Mouse (Mus musculus) kidney, embryonic 14.5 days (tissue): ENCODE data around the gene Plk5. TPM values are rescaled to one million over a fixed set of nuclear protein-coding genes. Genes with fewer than 3 reads are reported as not detected.
A peak's percentile ranks its signal among the peaks of the same experiment; 100 is the strongest.

Source experiments
- ATAC-seq: fragments of 200-750 bp; cut with Nextera tagmentation; 2 replicates; pipeline ENCODE4 v1.8.0; 2017; ENCODE audit warnings: moderate number of reproducible peaks, mild to moderate bottlenecking, moderate TSS enrichment, moderate library complexity; ENCODE audit not compliant: low FRiP score, low TSS enrichment
- H3K27ac ChIP-seq: fragments of 300-500 bp; sonication (generic); 2 replicates; pipeline ENCODE4 v1.5.1; 2014; ENCODE audit warnings: low read depth, mild to moderate bottlenecking, low read length, moderate library complexity, mixed read lengths
- H3K27me3 ChIP-seq: fragments of 300-500 bp; sonication (generic); 2 replicates; pipeline ENCODE4 v1.6.1; 2014; ENCODE audit warnings: mild to moderate bottlenecking, low read length; ENCODE audit not compliant: control insufficient read depth, insufficient read depth
- H3K36me3 ChIP-seq: fragments of 300-500 bp; sonication (generic); 2 replicates; pipeline ENCODE4 v1.6.1; 2014; ENCODE audit warnings: low read length, mixed read lengths; ENCODE audit not compliant: control insufficient read depth, insufficient read depth
- H3K4me1 ChIP-seq: fragments of 300-500 bp; sonication (generic); 2 replicates; pipeline ENCODE4 v1.6.1; 2014; ENCODE audit warnings: low read length, mixed read lengths; ENCODE audit not compliant: control insufficient read depth, insufficient read depth
- H3K4me2 ChIP-seq: fragments of 300-500 bp; sonication (generic); replicated peaks from 2 replicates; pipeline ENCODE4 v1.6.1; 2014; ENCODE audit warnings: low read depth, mild to moderate bottlenecking, low read length
- H3K4me3 ChIP-seq: fragments of 300-500 bp; sonication (generic); 2 replicates; pipeline ENCODE4 v1.5.1; 2014; ENCODE audit warnings: mild to moderate bottlenecking, low read length
- H3K9ac ChIP-seq: fragments of 300-500 bp; sonication (generic); 2 replicates; pipeline ENCODE4 v1.6.1; 2014; ENCODE audit warnings: low read depth, mild to moderate bottlenecking, low read length, moderate library complexity
- H3K9me3 ChIP-seq: fragments of 300-500 bp; sonication (generic); 2 replicates; pipeline ENCODE4 v1.6.1; 2016; ENCODE audit warnings: low read length; ENCODE audit not compliant: control insufficient read depth
- WGBS: fragments of 180-500 bp; shearing (Covaris S2); extraction: QIAGEN DNeasy Blood & Tissue Kit; methylation state at CpG from one replicate; pipeline ENCODE4 v1.1.7; 2014; 5-methylcytosine and 5-hydroxymethylcytosine counted together
- polyA plus RNA-seq: library from polyadenylated mRNA; unstranded; fragments of >200 nt; fragmentation: Nextera tagmentation; extraction: Ambion mirVana; gene quantifications from 2 replicates; pipeline ENCODE4 v1.2.1, GENCODE M21; 2014

The Plk5 gene
- polyA plus RNA-seq, 1 experiment from 2014 or later: 0.62 TPM

GRCm38 (mm10) chr10:80397524-80398173, 41.4 kb downstream of the Plk5 start:
- WGBS: 43% methylated on average over 8 of the region's 8 CpGs
- Histone ChIP-seq H3K4me3 (peak overlapping the region; percentile 77), H3K9ac (peak overlapping the region; percentile 98), H3K36me3 (peaks cover 59% of the 10 kb centered on the region), H3K4me2 (peak overlapping the region; percentile 59), H3K4me1 (peaks cover 19% of the 10 kb centered on the region), H3K27me3 (no peaks in the 10 kb centered on the region), H3K27ac (peak overlapping the region; percentile 100; the same call in 1 of the 2 replicates), H3K9me3 (no peaks in the 10 kb centered on the region)
- no peak for ATAC-seq

DNA sequence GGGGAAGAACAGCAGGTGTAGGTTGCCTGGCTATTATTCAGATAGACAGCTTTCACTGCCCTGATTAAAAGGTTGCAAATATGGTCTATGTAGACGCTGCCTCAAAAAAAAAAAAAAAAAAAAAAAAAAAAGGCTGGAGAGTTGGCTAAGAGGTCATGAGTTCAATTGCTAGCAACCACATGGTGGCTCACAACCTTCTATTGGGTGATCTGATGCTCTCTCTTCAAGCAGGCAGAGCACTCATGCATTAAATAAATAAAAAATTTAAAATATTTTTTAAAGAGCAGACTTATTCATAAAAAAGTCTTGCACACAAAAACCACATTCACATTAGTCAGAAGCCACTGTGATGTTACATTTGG, 41.9 kb downstream of the Plk5 start:
- Histone ChIP-seq H3K27ac (peak overlapping the region; percentile 100), H3K9ac (peak overlapping the region; percentile 98), H3K27me3 (no peaks in the 10 kb centered on the region), H3K4me3 (peak overlapping the region; percentile 77), H3K4me1 (peaks cover 19% of the 10 kb centered on the region), H3K36me3 (peaks cover 59% of the 10 kb centered on the region), H3K9me3 (no peaks in the 10 kb centered on the region), H3K4me2 (peak overlapping the region; percentile 59)
- no peak for ATAC-seq
- 0% methylated on average over 1 of the region's 1 CpGs for WGBS

DNA sequence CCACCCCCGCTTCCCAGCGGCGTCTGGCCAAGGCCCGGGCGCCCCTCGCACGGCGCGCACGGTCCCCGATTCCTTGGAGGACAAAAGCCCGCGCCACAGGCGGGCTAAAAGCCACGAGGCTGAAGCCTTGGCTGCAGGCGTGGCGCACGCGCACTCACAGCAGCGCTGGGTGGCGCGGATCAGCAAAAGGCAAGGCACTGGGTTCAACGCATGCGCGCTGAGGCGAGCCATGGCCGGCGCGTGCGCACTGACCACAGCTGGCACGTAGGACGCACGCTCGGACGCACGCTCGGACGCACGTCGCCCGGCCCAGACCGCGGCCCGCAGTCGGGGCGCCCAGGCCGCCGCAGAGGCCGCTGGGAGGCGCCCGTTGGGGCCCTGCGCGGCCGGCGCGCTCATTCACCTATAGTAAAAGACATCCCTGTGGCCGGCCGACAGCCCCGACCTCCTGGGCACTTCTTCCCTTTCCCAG, 42.5 kb downstream of the Plk5 start:
- Histone ChIP-seq H3K27ac (peak overlapping the region; percentile 100), H3K27me3 (no peaks in the 10 kb centered on the region), H3K9ac (peak overlapping the region; percentile 98), H3K36me3 (peaks cover 59% of the 10 kb centered on the region), H3K9me3 (no peaks in the 10 kb centered on the region), H3K4me1 (peaks cover 19% of the 10 kb centered on the region), H3K4me2 (peak overlapping the region; percentile 59), H3K4me3 (peak overlapping the region; percentile 77)
- ATAC-seq: peak; percentile 88
- WGBS: 0% methylated on average over 54 of the region's 59 CpGs

- peak; percentile 95 for ATAC-seq
- peak within 1 kb of the TSS; percentile 100 for H3K27ac ChIP-seq
- WGBS: under 1% methylated on average over 69 of the region's 82 CpGs
- H3K27me3 ChIP-seq: no peaks in the 10 kb centered on the region
- peaks cover 19% of the 10 kb centered on the region for H3K4me1 ChIP-seq
- peak within 1 kb of the TSS; percentile 77 for H3K4me3 ChIP-seq
- no peaks in the 10 kb centered on the region for H3K9me3 ChIP-seq
- peak within 1 kb of the TSS; percentile 98 for H3K9ac ChIP-seq
- peak within 1 kb of the TSS; percentile 72 for H3K4me2 ChIP-seq
- H3K36me3 ChIP-seq: peaks cover 55% of the 10 kb centered on the region
Observed at GRCm38 (mm10) chr10:80399191-80399972, 43.1 kb downstream of the Plk5 start, which contains the start of gene Mbd3. Gene Mbd3 (minus strand): TSS chr10:80399550.

DNA sequence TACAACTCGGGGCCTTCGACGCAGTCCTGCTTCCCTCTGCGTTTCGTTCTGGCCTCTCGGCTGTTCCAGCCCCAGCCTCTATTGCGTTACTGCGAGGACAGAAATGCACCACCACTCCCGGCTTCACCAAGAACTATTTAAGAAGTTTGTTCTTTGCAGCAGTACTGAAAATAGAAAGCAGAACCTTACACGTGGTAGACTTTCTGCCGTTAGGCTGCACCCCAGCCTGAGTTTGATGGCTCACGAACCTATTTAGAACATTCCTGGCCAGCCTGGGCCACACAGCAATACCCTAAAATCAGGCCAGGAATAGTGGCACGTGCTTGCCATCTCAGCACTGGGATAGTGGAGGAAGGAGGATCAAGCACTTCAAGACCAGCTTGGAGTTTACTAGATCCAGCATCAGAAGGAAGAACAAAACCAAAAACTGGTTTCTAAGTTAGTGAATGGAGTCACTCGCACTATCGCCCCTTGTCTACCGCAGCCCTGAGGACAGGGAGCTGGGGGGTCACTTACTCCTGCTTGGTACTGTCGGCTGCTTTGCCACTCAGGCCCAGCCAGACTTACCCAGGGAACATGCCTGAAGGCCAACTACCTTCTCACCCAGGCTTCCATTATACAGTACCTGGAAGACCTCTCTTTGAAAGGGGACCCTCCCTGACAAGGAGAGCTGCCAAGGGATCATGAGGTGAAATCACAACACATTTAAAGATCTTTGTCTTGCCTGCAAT, 43.9 kb downstream of the Plk5 start:
- no peaks in the 10 kb centered on the region for H3K27me3 ChIP-seq
- H3K9me3 ChIP-seq: no peaks in the 10 kb centered on the region
- peak overlapping the region; percentile 77 for H3K4me3 ChIP-seq
- no peak for ATAC-seq
- H3K27ac ChIP-seq: peak overlapping the region; percentile 94
- peak overlapping the region; percentile 69 for H3K9ac ChIP-seq
- H3K4me1 ChIP-seq: peaks cover 19% of the 10 kb centered on the region
- peaks cover 47% of the 10 kb centered on the region for H3K36me3 ChIP-seq
- 15% methylated on average over 17 of the region's 17 CpGs for WGBS
- peak overlapping the region; percentile 72 for H3K4me2 ChIP-seq

DNA sequence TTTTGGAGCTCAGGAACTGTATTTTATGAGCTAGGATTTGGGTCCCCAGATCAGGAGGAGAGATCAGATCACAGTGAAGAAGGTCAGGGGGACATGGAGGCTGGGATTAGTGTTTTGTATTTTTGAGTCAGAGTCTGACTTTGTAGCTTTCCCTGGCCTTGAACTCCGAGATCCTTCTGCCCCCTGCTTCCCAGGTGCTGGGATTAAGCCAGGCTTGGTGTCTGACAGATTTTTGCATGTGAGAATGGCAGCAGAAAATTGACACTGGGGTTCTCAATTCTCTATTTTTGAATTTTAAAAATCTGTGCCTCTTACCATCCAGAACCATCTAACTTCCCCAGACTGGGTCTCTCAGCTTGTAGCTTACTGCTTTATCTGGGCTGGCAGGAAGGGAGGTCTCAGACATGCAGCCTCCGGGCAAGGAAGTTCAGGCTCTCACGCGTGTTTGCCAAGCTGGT, 44.5 kb downstream of the Plk5 start:
- ATAC-seq: no peak
- 82% methylated on average over 4 of the region's 4 CpGs for WGBS
- Histone ChIP-seq H3K27me3 (no peaks in the 10 kb centered on the region), H3K27ac (peak overlapping the region; percentile 94; the same call in 1 of the 2 replicates), H3K4me1 (peaks cover 24% of the 10 kb centered on the region), H3K9me3 (no peaks in the 10 kb centered on the region), H3K9ac (peak overlapping the region; percentile 69; the same call in 1 of the 2 replicates), H3K4me3 (no peak overlapping the region), H3K4me2 (no peak overlapping the region), H3K36me3 (peaks cover 42% of the 10 kb centered on the region)

DNA sequence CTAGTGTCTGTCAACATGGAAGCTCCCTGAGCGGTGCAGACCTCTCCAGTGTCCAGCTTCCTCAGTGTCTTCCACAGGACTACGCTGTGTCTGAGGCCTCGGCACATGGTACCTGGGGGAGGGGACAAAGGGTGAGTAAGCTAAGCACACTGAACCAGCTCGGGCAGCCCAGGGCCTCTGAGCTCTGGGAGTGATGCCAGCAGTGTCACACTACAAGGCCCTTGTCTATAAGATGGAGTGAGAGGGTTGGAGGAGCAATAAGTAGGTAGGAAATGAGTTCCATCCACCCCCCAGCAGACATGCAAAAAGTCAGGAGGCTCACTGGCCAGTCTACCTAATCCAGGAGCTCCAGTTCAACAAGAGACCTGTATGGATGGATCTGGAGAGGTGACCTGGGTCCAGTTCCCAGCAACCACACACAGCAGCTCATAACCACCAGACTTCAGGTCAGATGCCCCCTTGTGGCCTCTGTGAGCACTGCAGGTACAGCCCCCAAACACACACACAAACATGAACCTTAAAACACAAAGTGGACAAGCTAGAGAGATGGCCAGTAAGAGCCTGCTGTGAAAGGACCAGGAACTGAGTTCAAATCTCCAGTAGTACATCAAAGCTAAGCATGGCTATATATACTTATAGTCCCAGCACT, 46.9 kb downstream of the Plk5 start:
- H3K4me3 ChIP-seq: no peak overlapping the region
- no peak overlapping the region for H3K27ac ChIP-seq
- no peak overlapping the region for H3K4me2 ChIP-seq
- no peaks in the 10 kb centered on the region for H3K27me3 ChIP-seq
- H3K9me3 ChIP-seq: no peaks in the 10 kb centered on the region
- H3K36me3 ChIP-seq: peaks cover 28% of the 10 kb centered on the region
- peaks cover 23% of the 10 kb centered on the region for H3K4me1 ChIP-seq
- 90% methylated on average over 4 of the region's 4 CpGs for WGBS
- no peak for ATAC-seq
- H3K9ac ChIP-seq: no peak overlapping the region

GRCm38 (mm10) chr10:80405481-80406173, 49.4 kb downstream of the Plk5 start:
- peak overlapping the region; percentile 97 for H3K4me3 ChIP-seq
- no peak for ATAC-seq
- H3K9me3 ChIP-seq: no peaks in the 10 kb centered on the region
- H3K27me3 ChIP-seq: no peaks in the 10 kb centered on the region
- H3K36me3 ChIP-seq: peaks cover 42% of the 10 kb centered on the region
- H3K4me1 ChIP-seq: peaks cover 18% of the 10 kb centered on the region
- peak overlapping the region; percentile 95 for H3K4me2 ChIP-seq
- 55% methylated on average over 10 of the region's 10 CpGs for WGBS
- no peak overlapping the region; the same call in 1 of the 2 replicates for H3K27ac ChIP-seq
- peak overlapping the region; percentile 88 for H3K9ac ChIP-seq
